Mouse (Mus musculus) embryonic facial prominence, embryonic 14.5 days (tissue): ENCODE results near the gene Podxl. TPM values are rescaled to one million over a fixed set of nuclear protein-coding genes. Genes with fewer than 3 reads are reported as not detected.

Source experiments
- ATAC-seq: fragments of 200-750 bp; cut with Nextera tagmentation; 2 replicates; pipeline ENCODE4 v1.8.0; 2017; ENCODE audit warnings: low read depth, moderate number of reproducible peaks, moderate TSS enrichment
- DNase-seq: peaks from one replicate; pipeline ENCODE4 v3.0.0-alpha.2; 2015; ENCODE audit warnings: low spot score
- H3K27ac ChIP-seq: fragments of 300-500 bp; sonication (generic); replicated peaks from 2 replicates; pipeline ENCODE4 v1.5.1; 2014; ENCODE audit warnings: low read depth, mild to moderate bottlenecking, low read length, moderate library complexity
- H3K27me3 ChIP-seq: fragments of 300-500 bp; sonication (generic); replicated peaks from 2 replicates; pipeline ENCODE4 v1.6.1; 2014; ENCODE audit warnings: low read length; ENCODE audit not compliant: control insufficient read depth, insufficient read depth
- H3K36me3 ChIP-seq: fragments of 300-500 bp; sonication (generic); 2 replicates; pipeline ENCODE4 v1.6.1; 2014; ENCODE audit warnings: low read length, mixed read lengths; ENCODE audit not compliant: control insufficient read depth, insufficient read depth
- H3K4me1 ChIP-seq: fragments of 300-500 bp; sonication (generic); 2 replicates; pipeline ENCODE4 v1.6.1; 2014; ENCODE audit warnings: antibody characterized with exemption, low read length; ENCODE audit not compliant: control insufficient read depth, insufficient read depth
- H3K4me2 ChIP-seq: fragments of 300-500 bp; sonication (generic); 2 replicates; pipeline ENCODE4 v1.6.1; 2014; ENCODE audit warnings: low read depth, mild to moderate bottlenecking, low read length, moderate library complexity, mixed read lengths
- H3K4me3 ChIP-seq: fragments of 300-500 bp; sonication (generic); 2 replicates; pipeline ENCODE4 v1.5.1; 2014; ENCODE audit warnings: low read depth, mild to moderate bottlenecking, low read length
- H3K9ac ChIP-seq: fragments of 300-500 bp; sonication (generic); 2 replicates; pipeline ENCODE4 v1.6.1; 2014; ENCODE audit warnings: low read depth, mild to moderate bottlenecking, low read length, moderate library complexity, mixed read lengths
- H3K9me3 ChIP-seq: fragments of 300-500 bp; sonication (generic); 2 replicates; pipeline ENCODE4 v1.6.1; 2016; ENCODE audit warnings: low read length; ENCODE audit not compliant: control insufficient read depth
- WGBS: fragments of 180-500 bp; shearing (Covaris S2); extraction: QIAGEN DNeasy Blood & Tissue Kit; methylation state at CpG from one replicate; pipeline ENCODE4 v1.1.7; 2014; 5-methylcytosine and 5-hydroxymethylcytosine counted together
- polyA plus RNA-seq: library from polyadenylated mRNA; unstranded; fragments of >200 nt; fragmentation: Nextera tagmentation; extraction: Ambion mirVana; gene quantifications from 2 replicates; pipeline ENCODE4 v1.2.1, GENCODE M21; 2014

Gene Podxl
- polyA plus RNA-seq, 1 experiment from 2014 or later, result 7.6 TPM

DNA sequence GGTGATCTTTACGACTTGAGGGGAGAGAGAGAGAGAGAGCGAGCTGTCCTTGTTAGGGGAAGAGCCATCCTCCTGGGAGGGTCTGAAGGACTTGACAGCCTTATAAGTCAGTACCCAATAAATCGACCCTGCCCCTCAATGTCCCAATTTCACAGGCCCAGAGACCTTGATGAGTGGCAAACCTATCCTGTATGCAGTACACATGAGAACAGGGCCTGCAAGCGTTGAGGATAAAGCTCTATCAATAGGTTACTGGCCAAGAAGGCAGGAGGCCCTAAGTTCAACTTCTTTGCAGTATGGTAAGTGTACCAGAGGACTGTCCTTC, 33.3 kb upstream of the Podxl start:
- DNase-seq (no peak), ATAC-seq (no peak; the same call in 1 of the 2 replicates)
- Histone ChIP-seq H3K27me3 (no peaks in the 10 kb centered on the region), H3K9me3 (no peaks in the 10 kb centered on the region), H3K36me3 (no peaks in the 10 kb centered on the region), H3K4me2 (peak overlapping the region; percentile 22), H3K9ac (no peak overlapping the region), H3K27ac (peak overlapping the region; percentile 56; the same call in 1 of the 2 replicates), H3K4me1 (peaks cover 17% of the 10 kb centered on the region), H3K4me3 (no peak overlapping the region)
- WGBS, result 45% methylated on average over 4 of the region's 4 CpGs

DNA sequence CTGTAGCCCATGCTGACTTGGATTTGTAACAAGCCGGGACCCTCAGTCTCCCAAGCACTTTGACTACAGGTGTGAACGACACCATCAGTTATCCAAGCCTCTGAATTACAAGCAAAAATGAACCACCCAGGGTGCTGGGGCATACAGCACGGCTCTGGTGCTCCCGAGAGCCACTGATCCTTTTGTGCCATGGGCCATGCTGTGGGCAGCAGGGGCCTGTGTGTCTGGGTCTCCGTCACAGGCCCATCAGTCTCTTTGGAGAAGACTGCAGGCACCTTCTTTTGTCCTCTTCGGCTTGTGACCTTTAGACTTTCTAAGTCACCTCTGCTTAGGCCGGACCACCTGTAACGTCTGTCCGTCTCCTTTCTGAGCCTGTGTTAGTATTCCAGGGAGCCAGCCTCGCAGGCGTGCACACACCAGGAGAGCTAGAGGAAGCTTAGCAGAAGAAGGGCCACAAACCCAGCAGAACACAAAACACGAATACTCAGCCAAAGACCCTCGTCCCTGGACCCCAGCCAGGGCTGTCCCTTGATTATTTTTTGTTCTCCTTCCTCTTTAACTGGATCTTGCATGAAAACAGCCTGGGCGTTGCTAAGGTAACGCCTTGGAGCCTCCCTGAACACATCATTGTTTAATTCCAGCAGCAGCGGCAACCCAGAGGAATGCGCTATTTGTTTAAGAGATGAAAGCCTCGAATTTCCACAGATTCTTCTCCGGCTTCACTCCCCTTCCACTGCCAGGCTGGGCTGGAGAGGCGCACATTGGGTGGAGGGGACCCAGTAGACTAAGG, 32.8 kb upstream of the Podxl start:
- WGBS, result 27% methylated on average over 20 of the region's 20 CpGs
- H3K9me3 ChIP-seq, result no peaks in the 10 kb centered on the region

DNA sequence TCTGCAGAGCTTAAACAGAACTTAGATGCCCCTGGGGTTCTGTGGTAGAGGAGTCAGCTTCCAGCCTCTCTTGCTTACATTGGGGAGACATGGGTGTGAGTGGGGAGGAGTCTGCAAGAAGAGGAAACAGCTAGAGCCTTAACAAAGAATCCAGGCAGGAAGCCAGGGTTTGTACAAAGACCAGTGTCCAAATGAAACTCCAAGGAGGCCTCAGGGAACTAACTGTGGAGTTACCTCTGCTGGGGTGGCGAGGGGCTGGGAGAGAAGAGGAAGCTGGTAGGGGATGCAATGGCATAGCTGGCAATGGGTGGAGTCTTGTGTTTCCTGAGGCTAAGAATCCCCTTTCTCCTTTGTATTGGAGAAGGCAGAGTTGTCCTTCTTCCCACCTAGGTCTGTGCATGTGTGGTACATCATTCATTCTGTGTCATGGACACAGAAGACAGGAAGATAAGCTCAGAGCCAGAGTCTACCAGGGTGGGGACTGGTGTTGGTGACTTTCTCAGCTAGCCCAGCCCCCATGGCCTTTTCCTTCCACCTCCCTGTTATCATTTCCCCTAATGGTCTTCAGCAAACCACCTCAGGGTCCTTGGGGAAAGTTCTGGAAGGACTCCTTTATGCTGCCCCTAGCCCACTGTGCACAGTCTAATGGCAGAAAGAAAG, 28.9 kb upstream of the Podxl start:
- no peaks in the 10 kb centered on the region for H3K9me3 ChIP-seq
- no peak overlapping the region for H3K9ac ChIP-seq
- H3K4me3 ChIP-seq, result no peak overlapping the region
- H3K4me1 ChIP-seq, result peaks cover 9% of the 10 kb centered on the region
- ATAC-seq, result peak; percentile 35
- no peak overlapping the region for H3K4me2 ChIP-seq
- WGBS, result 57% methylated on average over 1 of the region's 1 CpGs
- no peaks in the 10 kb centered on the region for H3K27me3 ChIP-seq
- peak; percentile 67 for DNase-seq
- no peaks in the 10 kb centered on the region for H3K36me3 ChIP-seq
- no peak overlapping the region for H3K27ac ChIP-seq

More for the DNA sequence above, 32.8 kb upstream of the Podxl start:
- Histone ChIP-seq H3K9ac (0 out of 2 replicates have a peak overlapping the region, but pooled peaks have one; percentile 22), H3K36me3 (no peaks in the 10 kb centered on the region), H3K4me2 (peak overlapping the region; percentile 22), H3K4me1 (peaks cover 17% of the 10 kb centered on the region), H3K27me3 (no peaks in the 10 kb centered on the region), H3K27ac (peak overlapping the region; percentile 69), H3K4me3 (no peak overlapping the region)
- DNase-seq (peak; percentile 92), ATAC-seq (peak; percentile 79)

DNA sequence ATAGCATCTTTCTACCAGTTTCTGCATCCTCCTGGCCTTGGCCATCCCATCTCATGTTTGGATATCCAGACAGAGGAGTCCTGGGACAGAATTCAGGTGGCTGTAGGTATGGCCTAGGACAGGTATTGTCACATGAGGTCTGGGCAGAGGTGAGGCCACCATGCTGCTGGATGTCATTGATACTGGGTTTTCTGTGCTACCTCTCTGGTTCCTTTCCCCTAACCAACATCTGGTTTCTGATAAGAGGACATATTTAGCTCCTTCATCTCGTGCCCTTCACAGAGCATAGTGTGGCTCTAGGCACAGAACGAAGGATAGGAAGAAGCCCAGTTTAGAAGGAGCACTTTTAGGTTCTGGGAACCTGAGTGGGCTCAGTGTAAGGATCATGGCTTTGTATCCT, 28.3 kb upstream of the Podxl start:
- DNase-seq (no peak), ATAC-seq (no peak)
- 77% methylated on average over 2 of the region's 2 CpGs for WGBS
- H3K9ac ChIP-seq, result no peak overlapping the region
- H3K36me3 ChIP-seq, result no peaks in the 10 kb centered on the region
- H3K4me3 ChIP-seq, result no peak overlapping the region
- H3K27me3 ChIP-seq, result no peaks in the 10 kb centered on the region
- peaks cover 9% of the 10 kb centered on the region for H3K4me1 ChIP-seq
- H3K27ac ChIP-seq, result no peak overlapping the region
- no peak overlapping the region for H3K4me2 ChIP-seq
- no peaks in the 10 kb centered on the region for H3K9me3 ChIP-seq

DNA sequence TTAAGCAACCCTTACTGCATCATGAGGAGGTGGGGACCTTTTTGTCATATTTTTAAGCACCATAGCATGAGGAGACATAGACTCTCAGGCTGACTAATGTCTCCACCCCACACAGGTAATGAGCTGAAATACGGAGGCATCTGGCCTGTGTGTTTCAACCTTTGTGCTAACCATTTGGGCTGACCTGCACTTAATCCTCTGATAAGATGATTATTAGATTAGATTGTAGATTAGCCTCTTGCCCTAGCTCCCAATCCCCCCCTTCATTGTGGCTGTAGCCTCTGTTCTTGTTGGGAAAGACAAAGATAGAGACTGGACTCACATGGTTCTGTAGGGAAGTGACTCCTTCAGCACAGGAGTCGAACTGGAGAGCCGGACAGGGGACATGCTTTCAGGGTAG, 27.9 kb upstream of the Podxl start:
- Histone ChIP-seq H3K4me3 (no peak overlapping the region), H3K9ac (no peak overlapping the region), H3K4me1 (peaks cover 5% of the 10 kb centered on the region; the same call in 1 of the 2 replicates), H3K9me3 (no peaks in the 10 kb centered on the region), H3K27ac (no peak overlapping the region), H3K4me2 (no peak overlapping the region), H3K36me3 (no peaks in the 10 kb centered on the region), H3K27me3 (no peaks in the 10 kb centered on the region)
- ATAC-seq (no peak), DNase-seq (no peak)
- WGBS, result 75% methylated on average over 3 of the region's 3 CpGs

DNA sequence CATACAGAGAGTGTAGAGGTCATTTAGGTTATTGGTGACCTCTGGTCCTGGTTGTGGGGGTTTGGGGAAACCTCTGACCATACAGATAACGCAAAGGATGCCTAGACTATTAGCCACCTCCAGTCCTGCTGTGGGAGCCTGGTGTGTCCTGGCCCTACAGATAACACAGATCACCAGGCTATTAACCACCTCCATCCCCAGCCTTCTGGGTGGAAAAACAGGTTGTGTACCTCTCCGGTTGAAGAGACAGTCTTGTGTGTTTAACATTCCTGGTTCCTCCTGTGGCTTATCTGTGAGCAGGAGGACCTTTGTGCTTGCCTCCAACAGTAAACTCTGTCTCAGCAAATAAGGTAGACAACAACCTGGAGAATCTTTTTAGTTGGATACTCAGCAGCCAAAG, 27.0 kb upstream of the Podxl start:
- whole genome bisulfite sequencing, result 68% methylated on average over 2 of the region's 2 CpGs
- Histone ChIP-seq H3K9ac (no peak overlapping the region), H3K4me1 (no peaks in the 10 kb centered on the region), H3K27ac (no peak overlapping the region), H3K9me3 (no peaks in the 10 kb centered on the region), H3K27me3 (no peaks in the 10 kb centered on the region), H3K36me3 (no peaks in the 10 kb centered on the region), H3K4me2 (no peak overlapping the region), H3K4me3 (no peak overlapping the region)
- ATAC-seq, result no peak
- no peak for DNase-seq

DNA sequence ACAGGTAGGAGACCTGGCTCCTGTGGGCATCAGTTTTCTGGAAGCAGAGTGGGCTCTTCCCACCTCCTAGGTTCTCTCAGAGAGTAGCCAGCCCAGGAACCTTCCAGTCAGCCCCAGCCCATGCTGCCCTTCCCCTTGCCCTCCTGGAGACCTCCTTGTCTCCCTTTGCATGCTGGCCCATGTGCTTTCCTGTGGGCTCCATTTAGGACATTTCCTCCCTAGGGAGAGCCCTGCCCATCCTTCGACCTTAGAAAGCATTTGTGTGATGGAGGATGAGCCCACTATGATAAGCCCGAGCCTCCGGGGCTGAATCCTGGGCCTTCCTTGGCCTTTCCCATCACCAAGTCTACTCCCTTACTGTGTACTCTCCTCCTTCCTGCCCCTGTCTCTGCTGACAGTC, 25.5 kb upstream of the Podxl start:
- WGBS, result 77% methylated on average over 3 of the region's 3 CpGs
- DNase-seq (no peak), ATAC-seq (no peak)
- H3K27me3 ChIP-seq, result no peaks in the 10 kb centered on the region
- H3K4me3 ChIP-seq, result no peak overlapping the region
- no peaks in the 10 kb centered on the region for H3K36me3 ChIP-seq
- H3K9me3 ChIP-seq, result no peaks in the 10 kb centered on the region
- H3K9ac ChIP-seq, result no peak overlapping the region
- no peaks in the 10 kb centered on the region for H3K4me1 ChIP-seq
- no peak overlapping the region for H3K4me2 ChIP-seq
- no peak overlapping the region for H3K27ac ChIP-seq

DNA sequence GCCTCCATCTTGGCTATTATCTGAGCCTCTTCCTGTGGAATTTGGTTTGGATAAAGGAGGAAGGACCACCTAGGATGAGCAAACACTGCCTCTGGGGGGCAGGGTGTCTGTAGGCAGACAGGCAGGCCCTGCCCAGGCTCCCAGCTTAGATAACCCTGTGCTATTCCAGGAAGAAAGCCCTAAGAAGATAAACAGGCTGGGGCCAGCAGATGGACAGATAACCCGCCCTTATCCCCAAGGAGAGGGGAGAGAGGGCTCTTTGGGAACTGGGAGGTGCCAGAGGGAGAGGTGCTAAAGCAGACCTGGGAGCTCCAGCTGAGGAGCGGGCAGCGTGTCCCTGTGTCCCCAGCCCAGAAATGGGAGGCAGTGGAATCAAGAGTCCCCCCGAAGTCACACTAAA, 23.9 kb upstream of the Podxl start:
- Histone ChIP-seq H3K9me3 (no peaks in the 10 kb centered on the region), H3K27ac (no peak overlapping the region), H3K36me3 (no peaks in the 10 kb centered on the region), H3K9ac (no peak overlapping the region), H3K27me3 (no peaks in the 10 kb centered on the region), H3K4me2 (no peak overlapping the region), H3K4me3 (no peak overlapping the region), H3K4me1 (no peaks in the 10 kb centered on the region)
- 55% methylated on average over 4 of the region's 4 CpGs for WGBS
- ATAC-seq, result no peak
- DNase-seq, result no peak

DNA sequence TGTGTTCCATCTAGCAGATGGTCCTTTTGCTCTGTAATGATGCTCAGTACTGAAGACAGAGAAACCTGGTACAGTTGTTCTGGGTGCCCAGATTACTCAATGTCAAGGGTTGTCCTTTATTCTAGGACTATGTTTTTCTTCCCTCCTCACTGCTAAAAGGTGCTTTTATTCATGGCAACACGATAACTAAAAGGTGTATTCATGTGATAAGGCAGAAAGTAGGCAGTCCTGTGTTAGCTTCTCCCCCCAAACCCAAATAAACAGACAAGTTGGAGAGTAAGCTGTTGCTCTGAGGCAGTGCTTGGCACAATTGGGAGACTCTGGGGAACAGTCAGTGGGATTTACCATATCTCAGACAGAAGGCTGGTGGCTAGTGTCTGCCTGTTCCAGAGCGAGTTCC, 22.3 kb upstream of the Podxl start:
- no peak for ATAC-seq
- Histone ChIP-seq H3K4me1 (no peaks in the 10 kb centered on the region), H3K9me3 (no peaks in the 10 kb centered on the region), H3K27ac (no peak overlapping the region), H3K4me2 (no peak overlapping the region), H3K4me3 (no peak overlapping the region), H3K9ac (no peak overlapping the region), H3K36me3 (no peaks in the 10 kb centered on the region), H3K27me3 (no peaks in the 10 kb centered on the region)
- 77% methylated on average over 2 of the region's 2 CpGs for WGBS
- DNase-seq, result no peak
